ENCODE assay signal across 20 mouse cellular contexts in genomic region chr13:52654830-52655308, GRCm38 (mm10).
DNase-seq lines count a peak whose midpoint lies in the region; ATAC-seq and TF ChIP-seq lines count a peak whose summit lies in the region.
"Had no signal": no experiment of that assay in that cellular context is flagged by ENCODE, and none has a peak within 500 bp of the region (broad histone marks: within the 10 kb centered on the region; RNA-seq: fewer than 3 reads in every experiment).

No protein-coding gene starts in this region.

- no peak overlapping the region for H3K9ac ChIP-seq in forebrain, embryonic 14.5 days (ENCODE audit: low read length)
- no peak overlapping the region for H3K9ac ChIP-seq in forebrain, postnatal 0 days
- no peak overlapping the region for H3K9ac ChIP-seq in forebrain, embryonic 11.5 days (ENCODE audit: low read length)
- H3K9ac ChIP-seq in lung, postnatal 0 days (replicated peaks; ENCODE audit: low read depth) = no peak overlapping the region
- H3K9ac ChIP-seq: hindbrain, embryonic 13.5 days; intestine, embryonic 15.5 days had no signal

- no peaks in the 10 kb centered on the region for H3K9me3 ChIP-seq in forebrain, embryonic 14.5 days (replicated peaks; ENCODE audit: control insufficient read depth, low read length)
- no peaks in the 10 kb centered on the region for H3K9me3 ChIP-seq in forebrain, embryonic 10.5 days
- H3K9me3 ChIP-seq in forebrain, postnatal 0 days (ENCODE audit: low read length) = no peaks in the 10 kb centered on the region
- no peaks in the 10 kb centered on the region for H3K9me3 ChIP-seq in forebrain, embryonic 11.5 days (ENCODE audit: control insufficient read depth, low read length)
- no peaks in the 10 kb centered on the region for H3K9me3 ChIP-seq in lung, postnatal 0 days (ENCODE audit: low read length)
- H3K9me3 ChIP-seq: hindbrain, embryonic 10.5 days; hindbrain, embryonic 13.5 days; intestine, embryonic 15.5 days had no signal

- H3K36me3 ChIP-seq in forebrain, embryonic 14.5 days (ENCODE audit: control insufficient read depth, insufficient read depth, low read length) = no peaks in the 10 kb centered on the region
- H3K36me3 ChIP-seq in forebrain, embryonic 10.5 days (replicated peaks) = no peaks in the 10 kb centered on the region
- H3K36me3 ChIP-seq in forebrain, postnatal 0 days (ENCODE audit: insufficient read depth) = no peaks in the 10 kb centered on the region
- no peaks in the 10 kb centered on the region for H3K36me3 ChIP-seq in forebrain, embryonic 11.5 days (ENCODE audit: control insufficient read depth, insufficient read depth, low read length)
- H3K36me3 ChIP-seq in lung, postnatal 0 days (ENCODE audit: insufficient read depth, low read length) = no peaks in the 10 kb centered on the region
- H3K36me3 ChIP-seq: hindbrain, embryonic 10.5 days; hindbrain, embryonic 13.5 days; intestine, embryonic 15.5 days had no signal

- 40% methylated on average over 9 of the region's 9 CpGs for WGBS in forebrain, embryonic 14.5 days
- WGBS in forebrain, embryonic 10.5 days = 61% methylated on average over 9 of the region's 9 CpGs
- 23% methylated on average over 9 of the region's 9 CpGs for WGBS in forebrain, postnatal 0 days
- WGBS in forebrain, embryonic 11.5 days = 58% methylated on average over 9 of the region's 9 CpGs
- 32% methylated on average over 9 of the region's 9 CpGs for WGBS in lung, postnatal 0 days

- no peak for TF ChIP-seq EP300 in lung, postnatal 0 days (IDR thresholded peaks at IDR 0.05)

- no peak for ATAC-seq in forebrain, embryonic 14.5 days
- ATAC-seq in forebrain, postnatal 0 days = 0 out of 2 replicates have a peak, but pooled peaks have one; percentile 40
- no peak for ATAC-seq in forebrain, embryonic 11.5 days (replicated peaks; ENCODE audit: low FRiP score)
- ATAC-seq in lung, postnatal 0 days = no peak
- ATAC-seq: CD4-positive, CD25-positive, alpha-beta regulatory T cell, adult 4 months; hindbrain, embryonic 16.5 days; intestine, embryonic 15.5 days had no signal

- DNase-seq in forebrain, embryonic 14.5 days (ENCODE audit: low spot score) = peak; percentile 55
- DNase-seq in forebrain, embryonic 10.5 days (ENCODE audit: extremely low spot score, low spot score) = no peak
- peak; percentile 54 for DNase-seq in forebrain, postnatal 0 days
- no peak for DNase-seq in forebrain, embryonic 11.5 days (ENCODE audit: low spot score)
- DNase-seq in lung, postnatal 0 days (ENCODE audit: low spot score) = peak; percentile 8
- no peak for DNase-seq in lung, postnatal 4 days
- peak; percentile 50 for DNase-seq in brain, embryonic 14.5 days (ENCODE audit: low read depth)
- no peak for DNase-seq in heart, postnatal 4 days
- DNase-seq: adrenal gland, adult 2 months; adrenal gland, postnatal 14 days; cerebellum, adult 11-12 months; cerebellum, adult 9-10 months; kidney, adult 11 months had no signal

- H3K4me1 ChIP-seq in forebrain, embryonic 14.5 days (ENCODE audit: control insufficient read depth, insufficient read depth, low read length) = no peaks in the 10 kb centered on the region
- peaks cover 4% of the 10 kb centered on the region for H3K4me1 ChIP-seq in forebrain, embryonic 10.5 days
- no peaks in the 10 kb centered on the region for H3K4me1 ChIP-seq in forebrain, postnatal 0 days (ENCODE audit: insufficient read depth)
- no peaks in the 10 kb centered on the region for H3K4me1 ChIP-seq in forebrain, embryonic 11.5 days (replicated peaks; ENCODE audit: control insufficient read depth, insufficient read depth, low read length)
- no peaks in the 10 kb centered on the region for H3K4me1 ChIP-seq in lung, postnatal 0 days (ENCODE audit: insufficient read depth, low read depth, low read length)

- H3K27ac ChIP-seq in forebrain, embryonic 14.5 days (ENCODE audit: low read depth, low read length) = no peak overlapping the region
- no peak overlapping the region for H3K27ac ChIP-seq in forebrain, embryonic 10.5 days
- H3K27ac ChIP-seq in forebrain, postnatal 0 days (ENCODE audit: low read depth, low read length) = no peak overlapping the region
- no peak overlapping the region for H3K27ac ChIP-seq in forebrain, embryonic 11.5 days (ENCODE audit: low read depth, low read length)
- H3K27ac ChIP-seq in lung, postnatal 0 days (ENCODE audit: low read length) = no peak overlapping the region
- H3K27ac ChIP-seq: gastrocnemius, adult 2 months; hindbrain, embryonic 13.5 days; intestine, embryonic 15.5 days had no signal

- no peak overlapping the region for H3K4me2 ChIP-seq in forebrain, embryonic 14.5 days (ENCODE audit: low read length)
- H3K4me2 ChIP-seq in forebrain, postnatal 0 days (ENCODE audit: low read depth) = no peak overlapping the region
- H3K4me2 ChIP-seq in forebrain, embryonic 11.5 days (ENCODE audit: low read depth, low read length, severe bottlenecking) = no peak overlapping the region
- no peak overlapping the region for H3K4me2 ChIP-seq in lung, postnatal 0 days (replicated peaks; ENCODE audit: low read depth, low read length)
- H3K4me2 ChIP-seq: heart, embryonic 11.5 days; hindbrain, embryonic 13.5 days; intestine, embryonic 15.5 days had no signal

- H3K4me3 ChIP-seq in forebrain, embryonic 14.5 days (ENCODE audit: low read depth, low read length) = no peak overlapping the region
- no peak overlapping the region for H3K4me3 ChIP-seq in forebrain, embryonic 10.5 days
- no peak overlapping the region for H3K4me3 ChIP-seq in forebrain, postnatal 0 days (ENCODE audit: low read depth, low read length)
- no peak overlapping the region for H3K4me3 ChIP-seq in forebrain, embryonic 11.5 days (ENCODE audit: low read depth, low read length)
- H3K4me3 ChIP-seq in lung, postnatal 0 days (ENCODE audit: low read depth, low read length) = no peak overlapping the region
- H3K4me3 ChIP-seq: gastrocnemius, adult 2 months; hindbrain, embryonic 10.5 days; hindbrain, embryonic 13.5 days; intestine, embryonic 15.5 days had no signal

- no peaks in the 10 kb centered on the region for H3K27me3 ChIP-seq in forebrain, embryonic 14.5 days (replicated peaks; ENCODE audit: control insufficient read depth, insufficient read depth, low read length)
- H3K27me3 ChIP-seq in forebrain, embryonic 10.5 days (ENCODE audit: poor library complexity, severe bottlenecking) = peaks cover 23% of the 10 kb centered on the region
- no peaks in the 10 kb centered on the region for H3K27me3 ChIP-seq in forebrain, postnatal 0 days (ENCODE audit: insufficient read depth, low read length)
- no peaks in the 10 kb centered on the region for H3K27me3 ChIP-seq in forebrain, embryonic 11.5 days (ENCODE audit: control insufficient read depth, insufficient read depth, low read length)
- H3K27me3 ChIP-seq in lung, postnatal 0 days (replicated peaks; ENCODE audit: insufficient read depth, low read length) = no peaks in the 10 kb centered on the region
- H3K27me3 ChIP-seq: intestine, embryonic 15.5 days had no signal

- TF ChIP-seq CTCF in forebrain, postnatal 0 days (IDR thresholded peaks at IDR 0.05; ENCODE audit: low read depth) = no peak
- TF ChIP-seq CTCF in lung, postnatal 0 days (IDR thresholded peaks at IDR 0.05) = no peak
- no peak for TF ChIP-seq CTCF in brain, embryonic 14.5 days (IDR thresholded peaks at IDR 0.05; ENCODE audit: borderline replicate concordance, extremely low read depth, insufficient read depth, insufficient read length)

- TF ChIP-seq POLR2A in brain, embryonic 14.5 days (IDR thresholded peaks at IDR 0.05; ENCODE audit: borderline replicate concordance, extremely low read depth, insufficient read depth, insufficient read length, poor library complexity, severe bottlenecking) = no peak

Comparison
In these comparisons a context has a peak if more than half of its experiments do, and no peak if none do; other contexts are left out.
1. DNase-seq: peak in forebrain, embryonic 14.5 days (single experiment), forebrain, postnatal 0 days (single experiment), lung, postnatal 0 days (single experiment) and brain, embryonic 14.5 days (single experiment); none in forebrain, embryonic 10.5 days (single experiment), forebrain, embryonic 11.5 days (single experiment), lung, postnatal 4 days (0 of 2) and heart, postnatal 4 days (single experiment).